Mouse (Mus musculus) mouse embryonic stem cell (cell line): ENCODE measurements around the gene 4932438H23Rik.

Source experiments
- in situ Hi-C, 2 experiments: fragments of 300-500 bp; cut with MboI; formaldehyde crosslinking; loops; 1 replicate in 1 of 2; 3 replicates in 1 of 2; pipeline ENCODE4 v1.14.3; 2019 to 2020; ENCODE audit warnings: low sequenced_read_pairs in 2 of 2, low pct_unique_long_range_greater_than_20kb in 1 of 2, mixed read lengths in 1 of 2; ENCODE audit not compliant: unreplicated experiment in 1 of 2

The 4932438H23Rik gene

DNA sequence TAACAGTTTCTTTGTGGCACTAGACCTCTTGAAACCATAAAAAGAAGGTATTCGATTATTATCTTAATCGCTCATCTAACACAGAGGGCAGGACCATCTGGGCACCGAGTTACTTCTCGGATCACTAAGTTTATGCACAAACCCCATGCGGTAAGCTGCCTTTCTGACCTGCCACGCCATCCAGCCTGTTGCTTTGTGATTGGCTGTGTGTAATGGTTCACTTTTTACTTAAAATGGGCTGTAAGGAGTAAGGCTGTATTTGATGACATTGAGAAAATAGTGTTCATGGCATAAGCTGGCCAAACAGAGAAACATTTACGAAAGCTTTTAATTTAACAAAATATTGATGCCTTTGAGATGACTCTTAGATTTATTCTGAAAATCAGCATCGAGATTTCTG, at the start of gene 4932438H23Rik:
Gene 4932438H23Rik (minus strand): TSS at position 101 of the 400 bp plus-strand sequence.
- in situ Hi-C loops = loop anchor here (10.0 to 25.0 kb wide), 3 partner anchors 117 to 267 kb away; partner anchors contain the start of gene Ifnar2 (in 1 of the 2)

DNA sequence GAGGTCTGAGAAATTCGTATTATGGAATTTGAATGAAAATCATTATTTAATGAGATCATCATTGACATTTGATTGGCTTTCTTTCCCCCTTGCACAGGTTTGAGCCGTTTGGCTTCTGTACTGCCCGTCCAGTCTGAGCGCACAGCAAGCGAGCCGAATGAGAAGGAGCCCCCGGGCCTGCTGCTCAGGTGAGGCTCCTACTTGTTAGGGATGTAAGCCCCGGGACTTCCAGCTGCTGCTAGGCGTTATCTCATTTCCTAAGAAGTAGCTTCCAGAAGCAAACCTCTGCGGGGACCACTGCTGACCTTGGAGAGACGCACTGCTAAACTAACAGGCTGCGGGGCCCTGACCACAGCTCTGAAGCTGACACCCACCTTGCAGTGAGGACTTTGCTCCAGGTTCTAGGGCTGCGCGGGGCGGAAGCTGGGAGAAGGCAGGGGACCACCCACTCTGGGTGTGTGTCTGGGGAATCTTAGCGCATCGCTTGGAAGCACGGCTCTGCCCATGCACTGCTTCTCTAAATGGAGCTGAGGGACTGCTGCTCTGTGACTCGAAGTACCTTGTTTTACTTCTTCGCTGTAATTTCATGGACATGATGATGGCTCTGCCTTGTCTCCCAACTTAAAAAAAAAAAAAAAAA, 46.2 kb upstream of the 4932438H23Rik start:
- in situ Hi-C loops = no loop called here

DNA sequence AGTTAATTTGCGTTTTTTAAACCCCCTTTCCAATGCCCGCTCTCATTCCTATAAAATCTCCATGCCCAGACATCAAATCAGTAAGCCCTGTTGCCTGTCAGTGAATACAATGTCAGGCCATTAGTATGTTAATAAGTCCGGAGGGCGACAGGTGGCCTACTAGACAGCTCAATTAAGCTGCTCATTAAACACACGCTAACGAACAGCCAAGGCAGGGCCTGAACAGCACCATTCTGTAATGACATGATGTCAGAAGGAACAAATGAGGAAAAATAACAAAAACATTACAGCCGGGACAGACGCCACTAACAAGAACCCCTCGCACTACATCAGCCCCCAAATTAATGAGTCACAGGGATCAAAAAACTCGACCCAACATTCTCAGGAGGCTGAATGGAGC, 45.5 kb upstream of the 4932438H23Rik start:
- in situ Hi-C loops = no loop called here

DNA sequence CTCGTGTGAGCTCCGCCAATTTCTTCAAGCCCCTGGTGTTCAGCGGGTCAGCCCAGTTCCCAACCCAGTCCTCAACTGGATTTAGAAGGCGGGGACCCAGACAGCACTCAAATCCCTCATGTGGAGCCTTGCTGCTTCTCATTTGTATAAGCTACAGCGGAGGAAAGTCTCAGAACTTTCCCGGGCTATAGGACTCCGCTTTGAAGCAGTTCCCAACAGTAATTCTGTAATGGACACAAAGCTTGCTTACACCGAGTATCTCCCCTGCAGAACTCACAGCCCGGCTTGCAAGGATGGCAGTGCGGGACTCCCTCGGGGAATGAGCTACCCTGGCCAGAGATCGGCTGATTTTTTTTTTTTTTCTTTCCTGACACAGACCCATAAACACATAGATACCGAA, 45.1 kb upstream of the 4932438H23Rik start:
- in situ Hi-C loops = no loop called here

DNA sequence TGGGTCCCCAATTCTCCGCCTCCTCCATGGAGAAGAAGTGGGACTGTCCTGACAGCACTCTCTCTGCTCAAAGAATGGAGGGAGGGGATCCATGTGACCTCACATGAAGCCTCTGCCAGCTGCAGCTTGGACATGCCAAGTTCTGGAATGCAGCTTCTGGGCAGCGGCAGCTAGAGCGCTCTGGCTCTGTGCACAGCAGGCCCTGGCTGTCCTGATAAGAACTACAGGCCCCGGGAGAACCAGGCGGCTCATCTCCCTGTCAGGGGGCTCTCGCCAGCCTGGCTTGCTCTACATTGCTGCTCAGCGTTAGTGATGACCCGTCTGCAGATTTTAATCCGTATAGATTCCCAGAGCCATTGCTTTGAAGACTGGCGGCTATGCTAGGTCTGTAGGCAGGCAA, 44.6 kb upstream of the 4932438H23Rik start:
- in situ Hi-C loops = no loop called here

DNA sequence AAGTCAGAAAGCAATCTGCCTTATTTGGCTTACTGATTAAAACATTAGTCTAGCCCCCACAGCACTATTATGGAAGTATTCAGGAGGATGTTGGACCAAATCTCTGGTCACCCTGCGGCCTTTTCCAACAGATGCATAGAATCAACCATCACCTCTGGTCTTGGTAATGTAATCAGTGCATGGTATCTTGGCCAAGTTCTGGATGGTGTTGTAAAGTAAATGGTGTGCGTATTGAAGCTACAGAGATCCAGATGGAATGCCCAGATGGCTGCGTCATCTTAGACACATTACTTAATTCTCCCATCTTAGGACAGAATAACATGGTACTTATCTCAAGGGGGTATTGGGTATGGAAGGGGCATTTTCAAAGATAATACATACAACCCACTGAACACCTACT, 43.8 kb upstream of the 4932438H23Rik start:
- in situ Hi-C loops = no loop called here

DNA sequence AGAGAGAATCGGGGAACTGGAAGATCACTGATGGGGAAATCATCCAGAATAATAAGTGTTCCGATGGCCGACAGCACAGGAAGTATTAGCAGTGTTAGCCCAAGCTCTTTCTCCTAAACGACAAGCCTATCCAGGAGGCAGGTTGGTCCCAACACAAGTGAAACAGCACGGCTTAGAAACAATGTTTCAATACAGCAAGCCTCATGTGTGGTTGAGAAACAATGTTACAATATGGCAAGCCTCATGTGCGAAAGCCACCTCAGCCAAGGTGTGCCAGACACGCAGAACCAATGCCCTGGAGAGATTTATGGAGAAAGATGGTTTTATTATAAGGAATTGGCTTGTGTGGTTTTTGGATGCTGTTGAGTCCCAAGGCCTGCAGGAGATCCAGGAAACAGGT, 43.2 kb upstream of the 4932438H23Rik start:
- in situ Hi-C loops = no loop called here

DNA sequence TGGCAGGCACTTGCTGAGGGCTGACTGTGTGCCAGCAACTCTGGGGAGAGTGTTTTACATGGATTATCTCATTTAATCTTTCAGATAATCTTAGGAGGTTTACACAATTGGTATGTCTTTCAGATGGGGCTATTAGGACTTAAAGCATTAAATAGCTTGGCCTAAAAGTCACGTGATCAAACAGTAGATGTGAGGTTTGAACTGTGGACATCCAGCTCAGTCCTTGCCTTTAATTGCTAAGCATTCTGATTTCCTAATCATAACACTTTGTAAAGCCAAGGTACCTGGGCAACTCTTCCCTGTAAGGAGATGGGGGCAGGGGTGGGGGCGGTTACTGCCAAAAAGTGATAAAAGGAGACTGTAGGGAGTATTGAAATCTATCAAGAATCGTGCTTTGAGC, 41.7 kb upstream of the 4932438H23Rik start:
- in situ Hi-C loops = no loop called here

DNA sequence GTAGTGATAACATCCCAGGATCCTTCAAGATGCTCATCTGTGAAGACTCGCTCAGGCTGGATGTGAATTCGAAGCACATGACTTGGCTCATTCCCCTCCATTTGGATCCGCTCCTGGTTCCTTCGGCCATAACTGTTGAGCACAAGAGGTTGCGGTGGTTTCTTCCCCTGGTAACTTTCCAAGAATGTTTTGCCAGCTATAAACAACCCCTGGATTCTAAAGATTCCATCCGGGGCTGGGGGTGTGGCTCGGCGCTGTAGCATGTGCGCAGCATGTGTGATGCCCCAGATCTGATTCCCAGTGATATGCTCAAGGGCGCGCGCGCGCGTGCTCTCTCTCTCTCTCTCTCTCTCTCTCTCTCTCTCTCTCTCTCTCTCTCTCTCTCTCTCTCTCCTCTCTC, 35.0 kb upstream of the 4932438H23Rik start:
- in situ Hi-C loops = no loop called here

DNA sequence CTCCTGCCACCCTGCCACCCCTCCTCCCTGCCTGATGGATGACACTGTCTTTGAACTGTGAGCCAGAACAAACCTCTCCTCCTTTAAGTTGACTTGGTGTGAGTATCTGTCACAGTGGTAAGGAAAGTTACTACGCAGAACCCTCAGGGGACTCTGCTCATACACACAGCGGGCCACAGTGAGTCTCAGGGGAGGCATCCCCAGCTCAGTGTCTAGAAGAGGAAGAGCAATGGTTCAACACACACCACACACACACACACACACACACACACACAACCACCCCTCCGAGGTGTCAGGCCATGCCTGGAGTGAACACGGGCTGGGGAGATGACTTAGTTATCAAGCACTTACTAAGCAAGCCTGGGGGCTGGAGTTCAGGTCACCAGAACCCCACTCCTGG, 33.5 kb upstream of the 4932438H23Rik start:
- in situ Hi-C loops = no loop called here

DNA sequence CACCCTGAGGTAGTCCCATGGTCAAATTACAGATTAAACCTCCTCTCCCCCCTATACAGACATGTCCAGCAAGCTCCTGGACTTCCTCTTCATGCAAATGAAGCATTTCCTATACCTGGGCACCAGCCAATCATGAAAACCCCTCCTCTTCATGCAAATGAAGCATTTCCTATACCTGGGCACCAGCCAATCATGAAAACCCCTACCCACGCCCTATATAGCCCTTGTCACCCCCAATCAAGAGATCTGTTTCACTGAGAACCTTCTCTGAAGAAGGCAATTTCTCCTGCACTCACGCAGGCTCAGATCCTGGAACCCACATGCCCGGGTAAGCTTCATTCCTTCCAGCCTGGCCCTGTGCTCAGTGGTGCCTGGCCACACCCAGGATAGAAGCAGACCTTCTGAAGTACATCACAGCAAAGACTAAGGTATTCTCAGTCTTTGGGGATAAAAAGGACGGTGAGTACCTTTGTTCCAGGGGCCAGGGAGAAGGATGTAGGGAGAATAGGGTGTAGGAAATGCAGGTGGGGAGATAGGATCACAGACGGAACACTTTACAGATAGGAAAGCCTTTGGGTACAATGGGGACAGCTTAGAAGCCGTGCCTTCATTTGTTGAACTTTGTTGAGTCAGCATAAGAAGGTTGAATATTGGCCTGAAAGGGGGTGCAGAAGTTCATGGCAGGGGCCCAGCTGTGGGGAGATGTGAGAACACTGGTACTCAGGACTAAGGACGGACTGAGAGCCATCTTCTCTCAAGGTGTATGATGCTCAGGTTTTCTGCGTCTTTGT, 32.0 kb upstream of the 4932438H23Rik start:
- in situ Hi-C loops = no loop called here

DNA sequence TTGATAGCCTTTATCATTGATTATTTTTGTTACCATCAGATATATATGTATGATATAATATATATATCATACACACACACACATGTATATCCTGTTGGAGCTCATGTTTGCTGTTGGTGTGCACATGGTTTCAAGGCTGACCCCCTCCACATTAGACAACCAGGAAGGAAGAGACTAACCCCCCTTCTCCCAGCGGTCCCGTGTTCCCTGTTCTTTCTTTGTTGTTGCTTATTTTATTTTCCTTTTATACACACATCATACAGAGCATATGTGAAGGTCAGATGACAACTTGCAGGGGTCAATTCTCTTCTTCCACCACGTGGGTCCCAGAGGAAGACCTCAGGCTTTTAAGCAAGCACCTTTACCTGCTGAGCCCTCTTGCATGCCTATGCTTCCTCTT, 29.3 kb upstream of the 4932438H23Rik start:
- in situ Hi-C loops = no loop called here

DNA sequence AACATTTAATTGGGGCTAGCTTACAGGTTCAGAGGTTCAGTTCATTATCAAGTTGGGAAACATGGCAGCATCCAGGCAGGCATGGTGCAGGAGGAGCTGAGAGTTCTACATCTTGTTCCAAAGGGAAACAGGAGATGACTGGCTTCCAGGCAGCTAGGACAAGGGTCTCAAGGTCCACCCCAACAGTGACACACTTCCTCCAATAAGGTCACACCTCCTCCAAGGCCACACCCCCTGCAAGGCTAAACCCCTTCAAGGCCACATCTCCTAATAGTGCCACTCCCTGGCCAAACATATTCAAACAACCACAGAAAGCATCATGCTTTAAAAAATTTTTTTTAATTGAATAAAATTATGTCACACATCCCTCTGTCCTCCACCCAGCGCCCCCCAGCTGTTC, 28.9 kb upstream of the 4932438H23Rik start:
- in situ Hi-C loops = no loop called here

DNA sequence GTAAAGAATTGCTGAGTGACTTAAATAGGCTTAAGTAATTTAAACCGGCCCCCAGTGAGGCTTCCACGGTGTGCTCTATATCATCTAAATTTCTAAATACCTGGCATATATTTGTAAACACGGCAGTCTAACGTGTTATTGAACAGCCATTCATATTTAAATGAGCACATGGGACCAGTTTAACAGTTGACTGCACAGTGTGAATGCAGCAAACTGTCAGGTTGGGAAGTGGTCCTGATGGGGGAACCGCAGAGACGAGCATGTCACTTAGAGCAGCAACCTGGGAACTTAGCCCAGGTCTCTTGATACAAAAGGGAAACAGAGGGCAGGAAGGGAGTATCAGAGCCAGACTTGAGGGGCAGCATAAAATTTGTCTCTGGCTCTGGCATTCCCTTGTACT, 25.0 kb upstream of the 4932438H23Rik start:
- in situ Hi-C loops = no loop called here

DNA sequence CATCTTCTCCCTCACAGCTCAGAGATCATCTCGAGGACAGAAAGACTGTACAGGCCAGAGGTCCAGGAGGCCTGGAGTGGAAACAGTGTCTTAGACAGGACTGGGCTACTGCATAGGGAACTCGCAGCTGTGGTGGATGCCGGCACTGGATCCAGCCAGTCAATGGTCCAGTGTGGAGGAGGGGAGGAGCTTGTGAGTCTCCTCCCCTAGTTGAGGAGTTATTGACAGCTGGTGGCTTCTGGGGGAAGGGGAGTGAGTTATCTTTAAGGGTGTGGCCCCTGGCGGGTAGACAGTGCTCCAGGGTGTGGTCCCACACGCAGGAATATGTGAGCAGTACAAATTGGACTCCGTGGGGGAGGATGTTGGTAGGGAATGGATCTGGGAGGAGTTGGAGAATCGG, 21.8 kb upstream of the 4932438H23Rik start:
- in situ Hi-C loops = no loop called here

DNA sequence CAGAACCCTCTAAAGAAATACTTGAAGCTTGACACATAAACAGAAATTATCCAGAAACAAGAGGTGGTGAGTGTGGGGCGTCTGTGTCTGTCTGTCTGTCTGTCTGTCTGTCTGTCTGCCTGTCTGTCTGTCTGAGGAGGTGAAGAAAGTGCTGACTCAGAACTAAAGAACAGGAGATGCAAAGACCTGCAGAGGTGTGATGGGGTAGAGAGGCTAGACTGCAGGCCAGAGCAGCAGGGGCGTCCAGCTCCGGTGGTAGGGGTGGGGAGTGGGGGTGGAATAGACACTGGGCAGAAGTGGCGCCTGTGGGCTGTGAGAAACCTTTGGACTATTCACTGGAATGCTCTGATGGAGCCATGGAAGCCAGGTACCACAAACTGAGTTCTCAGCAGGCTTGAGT, 21.1 kb upstream of the 4932438H23Rik start:
- in situ Hi-C loops = no loop called here

DNA sequence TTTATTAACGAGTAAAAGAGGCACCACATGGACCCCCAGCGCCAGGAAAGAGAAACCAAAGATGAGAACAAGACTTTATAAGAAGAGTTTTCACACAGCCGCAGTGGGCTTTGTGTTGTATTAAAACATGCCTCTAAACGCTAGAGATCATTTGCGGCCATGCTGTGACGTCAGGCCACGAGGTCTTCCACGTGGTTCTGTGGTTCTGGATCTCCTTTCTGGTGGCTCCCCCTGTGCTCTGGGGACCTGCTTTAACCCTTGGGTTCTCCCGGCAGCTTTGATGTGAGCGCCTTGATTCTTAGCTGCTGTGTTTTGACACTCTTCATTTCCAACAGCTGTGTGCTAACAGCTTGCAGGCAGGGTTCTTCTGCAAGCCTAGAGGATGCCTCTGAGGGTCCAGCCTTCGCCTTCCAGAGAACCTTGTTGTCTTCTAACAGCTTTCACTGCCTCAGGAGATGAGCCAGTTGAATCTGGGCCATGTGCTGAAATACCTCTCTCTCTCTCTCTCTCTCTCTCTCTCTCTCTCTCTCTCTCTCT, 16.1 kb upstream of the 4932438H23Rik start:
- in situ Hi-C loops = no loop called here

DNA sequence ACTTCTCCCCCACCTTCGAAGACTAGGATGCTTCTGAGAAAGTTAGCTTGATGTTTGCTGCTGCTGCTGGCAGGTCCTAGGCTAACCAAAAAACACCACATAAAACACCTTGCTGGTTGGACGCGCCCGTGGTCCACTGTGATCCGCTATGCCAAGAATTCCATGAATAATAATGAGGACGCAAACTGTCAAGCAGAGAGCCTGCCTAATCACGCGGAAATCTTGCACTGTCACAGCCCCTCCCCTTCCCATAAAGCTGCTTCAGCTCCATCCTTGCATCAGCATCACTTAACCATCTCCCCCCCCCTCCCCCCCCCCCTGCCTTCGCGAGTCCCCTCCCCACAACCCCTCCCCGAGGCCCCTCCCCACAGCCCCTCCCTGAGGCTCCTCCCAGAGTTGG, 12.7 kb upstream of the 4932438H23Rik start:
- in situ Hi-C loops = no loop called here

DNA sequence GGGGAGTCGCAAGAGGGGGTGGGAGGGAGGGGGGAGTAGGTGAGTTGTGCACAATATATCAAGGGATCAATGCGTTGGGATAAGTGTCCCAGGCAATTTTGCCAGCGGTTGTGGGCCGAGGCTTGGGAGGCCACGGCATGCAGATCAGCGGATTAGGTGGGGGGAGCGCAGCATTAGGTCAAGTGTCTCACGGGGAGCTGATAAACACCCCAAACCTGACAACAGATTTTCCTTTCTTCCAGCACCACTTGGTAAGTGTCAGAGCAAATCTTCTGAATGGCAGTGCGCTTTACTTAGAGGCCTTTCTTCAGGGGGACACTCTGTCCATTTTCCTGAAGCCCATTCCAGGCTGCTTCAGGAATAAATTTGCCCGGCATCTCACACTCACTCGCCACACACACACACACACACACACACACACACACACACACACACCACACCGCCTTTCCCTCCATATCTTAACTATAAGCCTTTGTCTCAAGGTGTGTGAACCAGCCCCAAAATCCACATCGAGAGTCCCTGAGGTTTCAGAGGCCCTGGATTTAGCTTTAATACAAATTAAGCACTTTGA, 10.6 kb upstream of the 4932438H23Rik start:
- in situ Hi-C loops = no loop called here
